Mouse (Mus musculus) cerebellum, adult 9-10 months (tissue): ENCODE data around the gene Zmynd10.
A peak's percentile ranks its signal among the peaks of the same experiment; 100 is the strongest.
"Not testable (repeated sequence)": the region's sequence is repeated elsewhere in the genome, so short reads cannot be mapped to it uniquely, and the experiment has no call there.

Source experiments
- DNase-seq: peaks from one replicate; pipeline ENCODE4 v3.0.0; 2022

The Zmynd10 gene

DNA sequence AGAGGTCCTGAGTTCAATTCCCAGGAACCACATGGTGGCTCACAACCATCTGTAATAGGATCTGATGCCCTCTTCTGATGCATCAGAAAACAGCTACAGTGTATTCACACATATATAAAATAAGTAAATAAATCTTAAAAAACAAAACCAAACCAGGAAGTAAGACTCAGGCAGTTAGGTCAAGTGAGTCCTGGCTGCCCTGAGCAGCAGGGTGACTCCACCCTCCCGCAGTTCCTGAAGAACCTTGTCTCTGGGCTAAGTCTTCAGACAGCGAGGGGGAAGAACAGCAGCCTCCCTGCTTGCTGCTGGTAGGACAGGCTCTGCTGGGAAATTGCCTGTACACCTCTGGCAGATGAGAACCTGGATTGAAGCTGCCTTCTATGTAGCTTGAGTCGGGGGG is 9.2 kb downstream of the Zmynd10 start:
- no peak for DNase-seq

DNA sequence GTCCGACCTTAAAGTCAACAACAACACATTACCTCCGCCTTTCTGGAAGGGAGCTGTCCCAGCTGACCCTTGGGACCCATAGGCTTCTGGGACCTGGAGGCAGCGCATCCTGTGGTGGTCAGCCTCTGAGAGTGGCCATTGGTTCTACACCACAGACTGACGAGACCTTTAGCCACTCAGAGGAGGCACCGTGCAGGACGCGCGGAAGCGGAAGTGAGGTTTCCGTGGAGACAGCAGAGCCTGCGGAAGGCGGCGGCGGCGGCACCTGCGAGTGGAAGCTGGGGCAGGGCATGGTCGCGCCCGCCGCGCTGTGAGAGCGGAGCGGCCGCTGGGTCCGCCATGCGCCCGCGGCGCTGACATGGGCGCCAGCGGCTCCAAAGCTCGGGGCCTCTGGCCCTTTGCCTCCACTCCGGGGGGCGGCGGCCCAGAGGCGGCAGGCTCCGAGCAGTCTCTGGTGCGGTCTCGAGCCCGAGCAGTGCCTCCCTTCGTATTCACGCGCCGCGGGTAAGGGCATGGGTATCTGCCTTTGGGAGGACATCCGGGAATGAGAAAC is 16.0 kb downstream of the Zmynd10 start, which contains the start of gene Tusc2:
TSS of gene Tusc2 (plus strand) at position 227 of the 553 bp plus-strand sequence.
- peak; percentile 95 for DNase-seq

DNA sequence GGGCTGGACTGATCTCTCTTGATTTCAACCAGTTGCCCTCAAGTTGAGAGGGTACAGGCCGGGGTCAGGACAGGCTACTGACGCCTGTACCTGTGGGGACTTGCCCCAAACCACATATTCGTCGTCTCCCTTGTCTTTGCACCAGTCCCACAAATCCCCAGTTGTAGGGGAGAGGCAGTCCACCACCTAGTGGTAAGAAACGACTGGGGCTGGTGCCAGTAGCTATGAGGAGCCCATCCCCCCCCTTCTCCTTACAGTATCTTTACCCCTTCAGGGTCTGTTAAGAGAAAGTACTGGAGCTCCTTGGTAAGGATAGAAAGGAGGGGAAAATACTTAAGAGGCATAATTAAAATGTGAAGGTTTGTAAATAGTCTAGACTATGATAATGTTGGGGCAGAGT is 18.5 kb downstream of the Zmynd10 start:
- not testable (repeated sequence) for DNase-seq

DNA sequence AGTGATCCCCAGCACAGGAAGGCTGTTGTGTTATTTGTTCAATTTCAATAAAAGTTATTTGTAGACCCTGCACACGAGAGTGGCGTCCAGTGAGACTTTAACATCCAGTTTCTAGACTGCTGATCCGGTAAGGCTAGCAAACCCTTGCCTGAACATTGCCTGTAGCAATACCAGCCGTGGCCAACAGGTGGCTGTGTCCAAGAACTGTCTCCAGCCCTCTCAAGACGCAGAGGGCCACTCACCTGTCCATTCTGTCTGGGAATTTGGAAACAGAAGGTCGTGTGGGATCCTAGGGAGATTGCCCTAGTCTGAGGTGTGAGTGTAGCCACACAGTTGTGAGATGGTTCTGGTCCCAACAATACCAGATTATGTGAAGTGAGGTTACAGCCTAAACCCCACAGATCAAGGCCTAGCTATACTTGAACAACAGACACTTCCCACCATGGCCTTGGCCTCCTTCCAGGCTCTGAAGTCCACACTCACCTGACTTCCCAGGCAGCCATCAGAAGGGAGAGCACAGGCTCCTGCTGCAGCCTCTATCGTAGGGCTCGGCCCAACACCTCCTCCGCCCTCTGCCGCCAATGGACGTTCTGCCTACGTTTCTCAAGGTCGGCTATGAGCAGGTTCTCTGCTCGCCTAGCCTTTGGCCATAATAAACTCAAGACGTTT is 19.1 kb downstream of the Zmynd10 start:
- peak; percentile 83 for DNase-seq

DNA sequence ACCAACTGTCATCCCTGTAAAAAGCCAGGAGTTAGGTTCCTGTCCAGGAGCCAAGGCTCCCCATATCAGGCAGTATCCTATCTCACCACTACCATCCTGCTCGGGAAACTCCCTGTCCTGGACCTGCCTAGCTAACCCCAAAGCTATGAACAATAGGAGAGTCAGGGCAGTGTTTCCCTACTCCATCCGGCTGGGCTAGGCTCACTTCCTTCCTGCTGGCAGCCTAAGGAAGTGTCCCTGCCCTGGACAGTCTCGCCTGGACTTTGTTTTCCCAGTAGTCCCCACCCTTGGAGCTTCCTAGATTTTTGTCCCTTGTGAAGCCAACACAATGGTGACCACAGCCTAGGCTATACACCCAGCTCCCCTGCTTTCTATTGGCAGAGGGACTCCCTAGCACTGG is 19.8 kb downstream of the Zmynd10 start:
- DNase-seq = no peak

DNA sequence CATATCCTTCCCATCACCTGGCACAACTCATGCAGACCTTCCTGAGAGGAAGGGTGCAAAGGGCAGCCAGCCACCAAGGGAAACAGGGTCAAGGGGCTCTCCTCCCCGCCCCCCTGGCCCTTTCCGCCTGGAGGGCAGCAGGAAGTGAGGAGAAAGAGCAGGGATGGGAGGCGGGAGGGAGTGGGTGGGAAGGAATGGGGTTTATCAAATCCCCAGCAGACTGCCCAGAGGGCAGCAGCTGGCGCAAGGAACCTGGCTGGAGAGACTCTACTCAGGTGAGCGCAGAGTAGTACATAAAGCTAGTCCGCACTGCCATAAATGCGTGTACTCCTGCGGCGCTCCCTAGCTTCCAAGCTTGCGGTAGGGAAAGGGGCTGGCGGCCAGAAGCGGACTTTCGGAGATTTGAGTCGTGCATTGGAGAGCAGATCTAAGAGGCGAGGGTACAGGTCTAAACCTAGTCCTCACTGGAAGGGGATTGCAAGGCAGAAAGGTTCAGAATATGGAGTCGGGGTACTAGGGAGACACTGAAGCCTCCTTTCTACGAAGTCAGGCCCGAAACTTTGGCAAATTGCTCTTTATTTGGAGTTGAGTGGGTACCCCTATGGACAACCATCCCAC is 20.7 kb downstream of the Zmynd10 start, which contains the start of gene Hyal2:
TSS of gene Hyal2 (plus strand) at position 244 of the 618 bp plus-strand sequence.
- DNase-seq = no peak

DNA sequence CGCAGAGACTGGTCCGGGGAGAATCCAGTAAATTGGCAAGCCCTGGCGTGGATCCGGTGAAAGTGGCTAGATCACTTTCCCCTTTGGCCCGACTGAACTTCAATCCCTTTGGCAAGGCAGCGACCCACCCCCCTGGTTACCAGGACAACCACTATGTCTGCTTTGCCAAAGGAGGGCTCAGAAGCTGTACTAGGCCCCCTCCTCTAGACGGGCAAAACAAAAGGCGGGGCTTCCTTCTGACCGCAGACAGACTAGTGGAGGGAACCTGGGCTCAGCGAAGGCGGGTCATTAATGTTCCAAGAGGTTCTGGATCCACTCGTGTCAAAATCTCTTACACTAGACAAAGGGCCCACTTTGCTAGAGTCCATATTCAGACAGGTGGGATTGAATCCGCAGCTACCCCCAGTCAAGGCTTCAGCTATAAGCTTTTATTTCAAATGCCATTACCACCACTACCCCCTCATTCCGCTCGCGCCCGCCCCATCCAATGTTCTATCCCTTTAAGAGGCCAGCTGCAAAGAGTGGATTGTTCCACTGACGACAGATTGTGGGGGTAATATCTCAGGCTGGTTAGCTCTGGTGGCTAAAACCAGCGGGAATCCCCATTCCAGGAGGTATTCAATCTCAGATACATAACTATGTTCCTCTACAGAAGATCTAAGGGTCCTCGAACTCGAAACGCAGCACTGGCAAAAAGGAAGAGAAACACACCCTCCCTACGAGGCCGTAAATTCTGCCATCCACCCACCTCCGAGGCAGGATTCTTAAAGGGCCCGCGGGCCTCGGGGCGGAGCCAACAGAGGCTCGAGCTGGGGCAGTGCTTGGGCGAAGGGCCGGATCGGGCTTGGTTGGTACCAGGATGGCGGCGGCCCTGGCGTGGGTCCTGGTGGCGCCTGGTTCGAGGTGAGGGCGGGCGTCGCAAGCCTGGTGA is 21.5 kb downstream of the Zmynd10 start:
- DNase-seq = peak; percentile 84

DNA sequence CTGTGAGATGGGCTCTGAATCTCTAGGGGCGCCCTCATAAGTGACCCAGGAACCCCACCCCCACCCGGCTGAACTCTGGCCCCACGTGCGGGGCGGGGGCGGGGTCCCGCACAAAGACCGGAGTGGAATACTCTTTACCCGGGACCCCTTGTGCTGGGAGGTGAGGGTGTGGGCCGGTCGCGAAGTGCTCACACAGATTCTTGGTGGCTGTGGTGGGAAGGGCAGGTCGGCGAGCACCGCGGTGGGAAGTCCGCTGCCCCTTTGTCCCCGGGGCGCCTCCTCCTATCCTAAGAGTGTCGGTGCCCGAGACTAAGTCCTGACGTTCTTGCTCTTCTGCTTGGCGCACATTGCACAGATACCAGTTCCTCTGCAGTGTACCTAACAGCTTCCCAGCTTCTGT is 22.2 kb downstream of the Zmynd10 start:
- DNase-seq = no peak

DNA sequence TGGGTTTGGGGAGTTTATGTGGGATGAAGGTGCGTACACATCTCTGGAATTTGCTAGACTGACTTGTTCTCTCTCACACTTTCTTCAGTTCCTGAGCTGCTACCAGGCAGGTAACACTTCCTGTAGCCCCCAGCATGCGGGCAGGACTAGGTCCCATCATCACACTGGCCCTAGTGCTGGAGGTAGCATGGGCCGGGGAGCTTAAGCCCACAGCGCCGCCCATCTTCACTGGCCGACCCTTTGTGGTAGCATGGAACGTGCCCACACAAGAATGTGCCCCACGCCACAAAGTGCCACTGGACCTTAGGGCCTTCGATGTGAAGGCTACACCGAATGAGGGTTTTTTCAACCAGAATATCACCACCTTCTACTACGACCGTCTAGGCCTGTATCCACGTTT is 22.9 kb downstream of the Zmynd10 start:
- no peak for DNase-seq

DNA sequence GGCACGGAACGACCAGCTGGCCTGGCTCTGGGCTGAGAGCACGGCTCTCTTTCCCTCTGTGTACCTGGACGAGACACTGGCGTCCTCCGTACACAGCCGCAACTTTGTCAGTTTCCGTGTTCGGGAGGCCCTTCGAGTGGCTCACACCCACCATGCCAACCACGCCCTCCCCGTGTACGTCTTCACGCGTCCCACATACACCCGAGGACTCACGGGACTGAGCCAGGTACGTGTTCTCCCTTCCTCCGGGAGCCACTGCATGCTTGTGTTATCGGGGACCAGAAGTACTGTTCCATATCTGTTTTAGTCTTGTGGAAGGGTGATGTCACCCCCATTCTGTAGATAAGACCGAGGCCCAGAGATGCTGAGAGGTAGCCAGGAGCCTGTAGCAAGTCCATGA is 23.7 kb downstream of the Zmynd10 start:
- DNase-seq = no peak

DNA sequence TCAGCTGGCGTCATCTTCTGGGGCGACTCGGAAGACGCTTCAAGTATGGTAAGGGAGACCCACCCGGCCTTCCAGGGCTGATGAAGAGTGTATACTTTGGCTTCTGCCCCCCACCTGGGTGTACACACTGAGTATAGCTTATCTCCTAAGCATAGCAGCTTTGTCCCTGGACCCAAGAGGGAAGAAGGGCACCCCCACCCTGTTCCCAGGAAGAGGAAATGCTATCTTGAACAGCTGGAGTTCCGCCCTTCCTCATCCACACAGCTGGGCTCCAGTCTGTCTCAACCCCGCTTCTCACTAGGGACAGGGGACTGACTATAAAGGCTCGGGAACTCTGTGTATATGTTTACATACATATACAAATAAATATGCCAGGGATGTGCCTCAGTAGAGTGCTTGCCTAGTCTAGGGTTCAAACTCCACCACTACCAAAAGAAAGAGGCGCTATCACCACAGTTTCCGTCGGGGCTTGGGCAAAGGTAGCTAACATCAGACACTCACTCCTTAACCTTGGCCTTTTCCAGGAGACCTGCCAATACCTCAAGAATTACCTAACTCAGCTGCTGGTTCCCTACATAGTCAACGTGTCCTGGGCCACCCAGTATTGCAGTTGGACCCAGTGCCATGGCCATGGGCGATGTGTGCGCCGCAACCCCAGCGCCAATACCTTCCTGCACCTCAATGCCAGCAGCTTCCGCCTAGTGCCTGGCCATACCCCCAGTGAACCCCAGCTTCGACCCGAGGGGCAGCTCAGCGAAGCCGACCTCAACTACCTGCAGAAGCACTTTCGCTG is 24.6 kb downstream of the Zmynd10 start:
- DNase-seq = no peak

DNA sequence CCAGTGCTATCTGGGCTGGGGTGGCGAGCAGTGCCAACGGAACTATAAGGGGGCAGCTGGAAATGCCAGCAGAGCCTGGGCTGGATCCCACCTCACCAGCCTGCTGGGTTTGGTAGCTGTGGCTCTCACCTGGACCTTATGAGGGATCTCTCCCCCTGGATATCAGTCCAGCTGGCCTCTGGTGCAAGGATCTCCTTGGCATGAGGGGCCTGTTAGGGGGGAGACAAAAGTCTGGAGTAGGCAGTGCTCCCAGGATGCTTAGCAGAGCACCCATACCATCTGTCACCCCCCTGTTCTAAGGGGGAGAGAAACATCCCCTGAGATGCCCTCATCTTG is 25.2 kb downstream of the Zmynd10 start:
- DNase-seq = no peak

DNA sequence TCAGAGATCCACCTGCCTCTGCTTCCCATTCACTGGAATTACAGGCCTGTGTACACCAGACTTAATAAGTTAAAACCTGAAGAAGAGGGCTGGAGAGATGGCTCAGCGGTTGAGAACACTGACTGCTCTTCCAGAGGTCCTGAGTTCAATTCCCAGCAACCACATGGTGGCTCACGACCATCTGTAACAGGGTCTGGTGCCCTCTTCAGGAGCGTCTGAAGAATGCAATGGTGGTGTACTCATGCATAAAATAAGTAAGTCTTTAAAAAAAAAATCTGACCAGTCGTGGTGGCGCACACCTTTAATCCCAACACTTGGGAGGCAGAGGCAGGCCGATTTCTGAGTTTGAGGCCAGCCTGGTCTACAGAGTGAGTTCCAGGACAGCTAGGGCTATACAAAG is 26.7 kb downstream of the Zmynd10 start:
- not testable (repeated sequence) for DNase-seq

DNA sequence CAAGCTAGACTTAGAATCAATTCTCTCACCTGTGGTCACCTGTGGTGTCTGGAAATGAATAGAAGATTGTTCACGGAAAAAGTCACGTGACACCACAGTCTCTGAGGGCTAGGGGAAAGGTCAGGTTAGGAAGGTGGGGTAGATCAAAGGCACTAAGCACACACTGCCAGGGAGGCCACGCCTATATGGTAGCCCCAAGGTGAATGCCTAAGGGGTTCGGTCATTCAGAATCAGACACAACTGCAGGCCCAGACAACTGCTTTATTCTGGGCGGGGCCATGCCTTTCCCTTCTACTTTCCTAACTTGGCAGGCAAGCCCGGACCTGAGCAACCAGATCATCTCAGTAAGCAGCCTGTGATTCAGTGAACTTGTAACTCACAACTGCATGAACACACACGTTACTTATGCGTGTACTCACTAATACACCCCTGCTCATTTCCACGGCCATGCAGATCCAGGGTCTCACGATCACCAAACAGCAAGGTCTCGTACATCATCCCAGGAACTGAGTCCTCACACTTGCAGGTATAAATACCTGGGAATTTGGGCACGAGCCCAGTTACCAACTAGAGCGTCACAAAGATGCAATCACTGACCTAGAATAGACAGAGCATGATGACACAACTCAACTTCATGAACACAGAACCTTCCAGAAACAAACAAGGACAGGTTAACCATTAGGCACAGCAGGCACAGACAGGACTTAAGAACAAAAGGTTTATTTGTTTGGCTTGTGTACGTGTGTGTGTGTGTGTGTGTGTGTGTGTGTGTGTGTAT is 28.7 kb downstream of the Zmynd10 start:
- DNase-seq = no peak

DNA sequence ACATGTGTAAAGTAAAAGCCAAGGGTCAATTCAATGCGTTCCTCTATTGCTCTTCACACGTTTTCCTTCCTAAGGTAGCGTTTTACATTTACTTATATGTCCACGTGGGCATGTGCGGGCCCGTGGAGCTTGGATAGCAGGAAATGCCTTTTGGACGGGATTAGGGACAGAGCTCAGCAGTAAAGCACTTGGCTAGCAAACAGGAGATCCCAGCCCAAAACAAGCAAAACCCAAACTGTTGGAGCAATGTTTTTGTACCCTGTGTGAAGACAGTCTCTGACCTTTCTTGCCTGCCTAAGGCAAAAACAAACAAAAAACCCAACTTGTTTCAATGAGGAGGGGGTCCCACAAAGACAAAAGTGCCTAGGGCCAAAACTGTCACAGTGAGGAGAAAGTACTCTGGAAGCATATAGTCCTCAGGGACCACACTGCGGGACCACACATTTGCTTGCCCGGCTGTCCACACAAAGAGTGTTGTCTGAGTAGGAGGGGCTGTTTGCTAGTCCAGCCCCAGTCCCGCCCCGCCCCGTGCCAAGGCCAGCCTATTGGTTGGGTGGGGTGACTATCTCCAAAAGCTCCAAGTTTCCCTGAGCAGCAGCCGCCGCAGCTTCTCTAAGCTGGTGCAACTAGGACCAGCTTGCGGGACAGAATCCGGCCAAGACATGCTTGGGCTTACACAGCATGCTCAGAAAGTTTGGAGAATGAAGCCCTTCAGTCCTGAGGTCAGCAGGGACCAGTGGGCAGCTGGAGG is 29.4 kb downstream of the Zmynd10 start, which contains the start of gene Hyal1:
TSS of gene Hyal1 (plus strand) at position 571 of the 751 bp plus-strand sequence.
- DNase-seq = no peak

DNA sequence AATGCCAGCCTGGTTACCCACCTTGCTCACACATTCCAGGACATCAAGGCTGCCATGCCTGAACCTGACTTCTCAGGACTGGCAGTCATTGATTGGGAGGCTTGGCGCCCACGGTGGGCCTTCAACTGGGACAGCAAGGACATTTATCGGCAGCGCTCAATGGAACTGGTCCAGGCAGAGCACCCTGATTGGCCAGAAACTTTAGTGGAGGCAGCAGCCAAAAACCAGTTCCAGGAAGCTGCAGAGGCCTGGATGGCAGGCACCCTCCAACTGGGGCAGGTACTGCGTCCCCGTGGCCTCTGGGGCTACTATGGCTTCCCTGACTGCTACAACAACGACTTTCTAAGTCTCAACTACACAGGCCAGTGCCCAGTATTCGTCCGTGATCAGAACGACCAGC is 30.8 kb downstream of the Zmynd10 start:
- no peak for DNase-seq

DNA sequence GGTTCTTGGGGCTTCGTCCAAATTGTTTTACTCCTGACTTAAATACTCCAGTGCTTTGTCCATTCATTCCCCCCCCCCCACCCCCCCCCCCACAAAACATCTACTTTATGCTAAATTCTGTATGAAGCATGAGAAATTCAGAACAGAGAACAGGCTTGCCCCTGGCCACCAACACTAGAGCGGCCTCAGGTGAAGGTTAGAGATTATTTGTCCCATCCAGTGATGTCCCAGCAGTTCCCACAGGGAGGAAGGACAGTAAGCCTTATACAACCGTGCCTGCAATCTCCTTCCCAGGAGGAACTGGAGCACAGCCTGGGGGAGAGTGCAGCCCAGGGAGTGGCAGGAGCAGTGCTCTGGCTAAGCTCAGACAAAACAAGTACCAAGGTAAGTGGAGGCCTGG is 31.5 kb downstream of the Zmynd10 start, which contains the start of gene Naa80:
TSS of gene Naa80 (plus strand) at position 301 of the 400 bp plus-strand sequence.
- DNase-seq = no peak

DNA sequence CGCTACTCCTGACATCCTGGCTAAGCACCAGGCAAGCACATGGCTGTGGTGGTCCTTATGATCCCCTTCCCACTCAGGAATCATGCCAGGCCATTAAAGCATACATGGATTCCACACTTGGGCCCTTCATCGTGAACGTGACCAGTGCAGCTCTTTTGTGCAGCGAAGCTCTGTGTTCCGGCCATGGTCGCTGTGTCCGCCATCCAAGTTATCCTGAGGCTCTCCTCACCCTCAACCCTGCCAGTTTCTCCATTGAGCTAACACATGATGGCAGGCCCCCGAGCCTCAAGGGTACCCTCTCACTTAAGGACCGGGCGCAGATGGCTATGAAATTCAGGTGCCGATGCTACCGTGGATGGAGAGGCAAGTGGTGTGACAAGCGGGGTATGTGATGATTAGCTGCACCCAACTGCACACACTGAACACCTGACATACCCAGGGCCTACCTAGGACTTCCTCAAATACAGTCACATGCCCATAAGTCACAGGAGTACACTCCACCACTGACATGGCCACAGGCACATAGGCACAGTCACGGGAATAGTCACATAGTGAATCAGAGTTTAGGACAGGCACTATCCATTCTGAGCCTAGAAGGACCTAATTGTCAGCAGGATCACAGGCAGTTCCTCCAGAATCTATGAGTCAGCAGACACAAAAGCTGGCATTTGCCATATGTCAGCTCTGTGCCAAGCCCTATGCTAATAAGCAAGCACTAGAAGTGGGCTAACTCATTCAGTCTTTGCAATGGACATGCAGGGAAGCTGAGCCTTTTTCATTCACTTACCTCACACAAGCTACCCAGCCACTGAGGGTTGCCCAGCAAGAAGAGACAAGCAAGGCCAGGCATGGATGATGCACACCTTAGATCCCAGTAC is 32.2 kb downstream of the Zmynd10 start:
- peak; percentile 78 for DNase-seq

DNA sequence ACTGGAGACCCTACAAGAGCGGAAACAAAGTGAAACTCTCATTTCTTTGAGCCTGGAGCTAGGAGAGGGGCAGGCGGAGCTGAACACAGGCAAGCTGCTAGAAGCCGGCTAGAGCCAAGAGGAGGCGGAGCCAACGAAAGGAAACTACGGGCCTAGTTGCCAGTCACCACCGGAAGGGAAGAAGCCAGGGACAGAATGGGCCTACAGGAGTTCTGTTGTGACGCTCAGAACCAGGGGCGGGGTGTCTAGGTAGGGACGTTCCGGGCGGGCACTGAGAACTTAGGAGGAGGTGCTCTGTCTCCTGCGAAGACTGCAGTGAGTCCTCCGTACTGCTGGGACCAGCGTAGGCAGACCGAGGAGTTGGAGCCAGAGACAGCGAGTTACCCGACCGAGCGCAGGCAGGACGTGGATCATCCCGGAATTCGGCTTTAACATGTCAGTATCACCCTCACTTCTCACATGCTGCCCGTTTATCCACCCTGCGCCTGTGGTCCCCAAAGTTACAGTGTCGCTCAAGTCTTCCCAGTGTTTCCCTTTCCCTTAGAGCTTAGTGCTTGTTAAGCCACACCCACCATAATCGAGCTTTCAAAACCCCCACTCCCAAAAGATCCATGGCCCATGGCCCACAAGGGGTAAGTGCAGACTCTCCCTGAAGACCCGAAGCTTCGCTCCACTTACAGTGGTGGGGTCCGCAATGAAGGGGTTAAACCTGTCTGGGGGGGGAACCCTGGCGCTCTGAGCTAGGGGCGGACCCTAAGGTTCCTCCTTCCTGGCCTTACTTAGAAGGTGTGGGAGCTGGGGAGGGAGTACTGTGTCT is 33.6 kb downstream of the Zmynd10 start, which contains the start of gene Hyal3:
TSS of gene Hyal3 (plus strand) at position 318 of the 817 bp plus-strand sequence.
- DNase-seq = peak; percentile 91
